Mouse (Mus musculus) common myeloid progenitor, adult 5-6 weeks (primary cell): ENCODE measurements at regions not wholly inside any gene's neighbourhood (a gene's known extent, or its start where the extent isn't known, plus 50 kb on each side); places are given as distances from the start of the nearest gene placed in this dataset.

Source experiments
- ATAC-seq: replicated peaks from 2 replicates; pipeline ENCODE4 v1.8.0; 2016; ENCODE audit warnings: low read depth, mild to moderate bottlenecking, moderate TSS enrichment, inconsistent platforms; ENCODE audit not compliant: poor library complexity, severe bottlenecking

GRCm38 (mm10) chr10:39257371-39258154 lies 94.0 kb upstream of the Ccn6 start:
- ATAC-seq = peak; percentile 50; the same call in 1 of the 2 replicates

GRCm38 (mm10) chr10:39254561-39254960 lies 91.0 kb upstream of the Ccn6 start:
- no peak for ATAC-seq

GRCm38 (mm10) chr10:39250039-39250438 lies 86.4 kb upstream of the Ccn6 start:
- peak; percentile 56 for ATAC-seq

GRCm38 (mm10) chr10:39248486-39248885 lies 84.9 kb upstream of the Ccn6 start:
- ATAC-seq = no peak

- no peak for ATAC-seq
Observed at GRCm38 (mm10) chr10:39246984-39247383, 83.4 kb upstream of the Ccn6 start.

GRCm38 (mm10) chr10:39245141-39245540 lies 81.5 kb upstream of the Ccn6 start:
- no peak for ATAC-seq

- ATAC-seq = no peak
Observed at GRCm38 (mm10) chr10:39244061-39244460, 80.5 kb upstream of the Ccn6 start.

- no peak for ATAC-seq
Observed at GRCm38 (mm10) chr10:39242398-39242797, 78.8 kb upstream of the Ccn6 start.

GRCm38 (mm10) chr10:39241922-39242321 lies 78.3 kb upstream of the Ccn6 start:
- ATAC-seq = peak; percentile 27; the same call in 1 of the 2 replicates

- ATAC-seq = no peak
Observed at GRCm38 (mm10) chr10:39241486-39241885, 77.9 kb upstream of the Ccn6 start.

- ATAC-seq = no peak
Observed at GRCm38 (mm10) chr10:39240966-39241365, 77.4 kb upstream of the Ccn6 start.

- ATAC-seq = no peak
Observed at GRCm38 (mm10) chr10:39240178-39240791, 76.7 kb upstream of the Ccn6 start.

GRCm38 (mm10) chr10:39239498-39240177 lies 76.0 kb upstream of the Ccn6 start:
- peak; percentile 79; the same call in 1 of the 2 replicates for ATAC-seq

- no peak for ATAC-seq
Observed at GRCm38 (mm10) chr10:39238596-39238995, 75.0 kb upstream of the Ccn6 start.

- no peak for ATAC-seq
Observed at GRCm38 (mm10) chr10:39237549-39237948, 74.0 kb upstream of the Ccn6 start.

GRCm38 (mm10) chr10:39233926-39234450 lies 70.4 kb upstream of the Ccn6 start:
- ATAC-seq = no peak

GRCm38 (mm10) chr10:39233191-39233590 lies 69.6 kb upstream of the Ccn6 start:
- no peak for ATAC-seq

GRCm38 (mm10) chr10:39230634-39231410 lies 67.2 kb upstream of the Ccn6 start:
- ATAC-seq = no peak

- ATAC-seq = no peak
Observed at GRCm38 (mm10) chr10:39229233-39229632, 65.6 kb upstream of the Ccn6 start.

GRCm38 (mm10) chr10:39228027-39228426 lies 64.4 kb upstream of the Ccn6 start:
- no peak for ATAC-seq
